Comparison of ENCODE assay signal across 28 mouse cellular contexts in the genomic region with DNA sequence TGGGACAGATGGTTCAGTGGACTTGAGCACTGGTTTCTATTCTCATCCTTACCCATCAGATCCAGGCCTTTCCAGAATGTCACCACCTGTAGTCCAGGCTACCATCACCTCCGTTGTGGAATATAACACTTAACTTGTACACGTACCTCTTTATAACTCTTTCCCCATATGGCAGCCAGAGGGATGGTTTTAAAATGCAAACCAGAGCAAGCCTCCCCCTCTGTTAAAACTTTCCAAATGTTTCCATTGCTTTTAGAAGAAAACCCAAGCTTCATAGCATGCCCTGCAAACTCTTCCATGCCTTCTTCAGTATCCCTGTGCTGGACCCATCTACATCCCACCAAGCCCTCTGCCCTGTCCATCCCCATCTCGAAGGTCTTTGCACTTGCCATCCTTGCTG.
"Had no signal": no experiment of that assay in that cellular context is flagged by ENCODE, and none has a peak within 500 bp of the region (broad histone marks: within the 10 kb centered on the region; RNA-seq: fewer than 3 reads in every experiment).

No protein-coding gene starts in this region.

- H3K4me1 ChIP-seq: forebrain, embryonic 10.5 days; forebrain, embryonic 12.5 days; forebrain, embryonic 15.5 days; heart, embryonic 10.5 days had no signal

- ATAC-seq: forebrain, embryonic 13.5 days; forebrain, embryonic 14.5 days; forebrain, embryonic 15.5 days; forebrain, embryonic 16.5 days; forebrain, postnatal 0 days had no signal

- DNase-seq: cerebellum, adult 2 months; cerebellum, adult 8-10 months; cerebellum, adult 9-10 months; cerebellum, adult 9-11 months; cerebellum, postnatal 10 days; cerebellum, postnatal 14 days; cerebellum, postnatal 25 days; cerebellum, postnatal 36 days; embryo, embryonic 11 days; forebrain, postnatal 0 days; gastrocnemius, adult 2 months; gastrocnemius, postnatal 10 days; gastrocnemius, postnatal 14 days; gastrocnemius, postnatal 25 days; gastrocnemius, postnatal 36 days; heart, adult 11 months; heart, adult 18-20 months; heart, adult 2 months had no signal

- H3K27me3 ChIP-seq: embryonic facial prominence, embryonic 12.5 days; embryonic facial prominence, embryonic 13.5 days; forebrain, embryonic 12.5 days; forebrain, embryonic 13.5 days; forebrain, embryonic 15.5 days had no signal

- H3K9ac ChIP-seq: embryonic facial prominence, embryonic 12.5 days; embryonic facial prominence, embryonic 13.5 days; forebrain, embryonic 12.5 days; forebrain, embryonic 13.5 days; forebrain, embryonic 15.5 days; forebrain, postnatal 0 days had no signal

- H3K27ac ChIP-seq: embryonic facial prominence, embryonic 12.5 days; embryonic facial prominence, embryonic 13.5 days; forebrain, embryonic 10.5 days; forebrain, embryonic 12.5 days; forebrain, embryonic 13.5 days; forebrain, embryonic 15.5 days; gastrocnemius, adult 2 months; heart, adult 2 months; heart, embryonic 10.5 days had no signal

- H3K9me3 ChIP-seq: embryonic facial prominence, embryonic 12.5 days; embryonic facial prominence, embryonic 13.5 days; forebrain, embryonic 10.5 days; forebrain, embryonic 12.5 days; forebrain, embryonic 15.5 days; heart, embryonic 10.5 days had no signal

- H3K36me3 ChIP-seq: embryonic facial prominence, embryonic 12.5 days; embryonic facial prominence, embryonic 13.5 days; forebrain, embryonic 10.5 days; forebrain, embryonic 12.5 days; forebrain, embryonic 15.5 days; heart, embryonic 10.5 days had no signal

- H3K4me3 ChIP-seq: embryonic facial prominence, embryonic 12.5 days; embryonic facial prominence, embryonic 13.5 days; erythroblast, embryonic 14.5 days; forebrain, embryonic 10.5 days; forebrain, embryonic 12.5 days; forebrain, embryonic 13.5 days; forebrain, embryonic 15.5 days; gastrocnemius, adult 2 months; heart, adult 2 months; heart, embryonic 10.5 days had no signal

- H3K4me2 ChIP-seq: embryonic facial prominence, embryonic 12.5 days; embryonic facial prominence, embryonic 13.5 days; forebrain, embryonic 12.5 days; forebrain, embryonic 13.5 days; forebrain, embryonic 15.5 days had no signal
